Mouse (Mus musculus) embryo, embryonic 10 days (tissue): ENCODE measurements around the gene Atp6v0a1.
A peak's percentile ranks its signal among the peaks of the same experiment; 100 is the strongest.

ENCODE experiments used
- DNase-seq: peaks from one replicate; pipeline ENCODE4 v3.0.0-alpha.2; 2015; ENCODE audit warnings: low spot score

Gene Atp6v0a1

DNA sequence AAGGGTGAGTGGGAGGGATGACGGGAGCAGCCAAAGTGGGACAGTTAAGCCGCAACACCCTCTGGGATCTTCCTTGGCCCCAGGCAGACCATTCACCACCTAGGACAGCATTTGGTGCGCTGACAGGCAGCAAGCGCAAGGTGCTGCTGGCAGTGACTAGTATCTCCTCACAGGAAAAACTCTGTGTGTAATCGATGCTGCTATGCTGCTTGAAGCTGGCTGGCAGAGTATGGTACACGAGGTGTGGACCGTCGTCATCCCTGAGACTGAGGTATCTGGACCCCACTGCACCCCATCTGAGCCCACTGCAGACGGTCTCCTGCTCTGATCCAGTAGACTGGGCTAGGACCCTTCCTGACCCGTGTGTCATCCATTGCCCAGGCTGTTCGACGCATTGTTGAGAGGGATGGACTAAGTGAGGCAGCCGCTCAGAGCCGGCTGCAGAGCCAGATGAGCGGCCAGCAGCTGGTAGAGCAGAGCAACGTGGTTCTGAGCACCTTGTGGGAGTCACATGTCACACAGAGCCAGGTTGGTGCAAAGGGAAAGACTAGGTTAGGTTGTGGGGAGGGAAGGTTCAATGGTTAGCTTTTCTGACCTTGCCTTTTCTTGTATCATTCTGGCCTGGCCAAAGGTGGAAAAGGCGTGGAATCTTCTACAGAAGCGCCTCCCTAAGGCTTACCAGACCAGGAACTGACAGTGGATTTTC, 76.5 kb downstream of the Atp6v0a1 start:
- DNase-seq: no peak

DNA sequence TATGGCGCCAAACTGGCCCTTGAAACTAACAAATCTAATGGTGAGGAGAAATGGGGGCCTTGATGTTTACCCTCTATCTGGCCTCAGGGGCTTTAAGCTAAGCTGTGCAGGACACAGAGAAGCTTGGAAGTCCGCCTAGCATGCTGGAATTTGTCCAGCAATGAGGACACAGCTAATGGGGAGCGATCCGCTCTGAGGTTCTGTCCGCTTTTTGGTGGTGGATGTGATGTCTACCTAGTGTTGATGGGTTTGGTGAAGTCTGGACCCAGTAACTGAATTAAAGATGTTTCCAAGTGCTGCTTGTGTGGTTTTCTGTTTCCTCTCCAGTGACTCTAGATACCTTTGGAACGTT, 77.0 kb downstream of the Atp6v0a1 start:
- DNase-seq: no peak

DNA sequence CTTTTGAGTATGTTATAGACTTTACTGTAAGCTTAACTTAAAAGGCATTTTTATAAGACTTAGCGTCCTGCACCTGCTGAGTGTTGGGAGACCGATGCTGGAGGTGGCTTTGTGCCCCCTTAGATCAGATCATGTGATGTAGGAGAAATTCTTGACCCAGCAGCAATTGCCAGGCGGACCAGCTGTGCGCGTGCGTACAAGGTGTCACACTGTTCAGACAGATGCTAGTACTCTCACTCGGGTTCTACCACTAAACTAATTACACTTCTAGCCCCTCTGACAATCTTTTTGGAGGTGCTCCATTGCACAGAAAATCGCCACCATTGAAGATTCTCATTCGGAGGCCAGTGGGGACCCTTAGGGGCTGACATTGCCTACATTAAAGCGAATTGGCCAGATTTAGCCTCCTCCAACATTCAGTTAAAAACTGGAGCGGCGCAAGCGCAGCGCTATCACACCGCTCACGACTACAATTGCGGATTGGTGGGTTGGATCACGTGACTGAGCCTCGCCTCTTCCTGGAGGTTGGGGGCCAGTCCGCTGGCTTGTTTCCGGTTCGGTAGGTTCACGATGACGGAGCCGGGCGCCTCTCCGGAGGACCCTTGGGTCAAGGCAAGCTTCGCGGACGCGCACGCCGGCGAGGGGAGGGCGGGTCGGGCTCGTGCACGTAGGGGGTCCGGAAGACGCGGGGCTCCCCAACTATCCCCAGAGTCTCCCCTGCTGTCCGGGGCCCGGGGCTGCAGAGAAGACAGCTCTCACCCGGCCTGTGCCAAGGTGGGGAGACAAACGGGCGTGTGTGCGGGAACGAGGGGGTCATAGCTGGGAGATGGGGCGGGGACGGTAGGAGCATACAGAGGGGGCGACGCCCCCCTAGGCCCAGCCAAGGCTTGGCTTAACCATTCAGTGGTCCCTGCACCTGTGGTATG, 77.8 kb downstream of the Atp6v0a1 start, which contains the start of gene Mlx:
TSS of gene Mlx (plus strand) at position 522 of the 926 bp plus-strand sequence.
- peak; percentile 97 for DNase-seq

DNA sequence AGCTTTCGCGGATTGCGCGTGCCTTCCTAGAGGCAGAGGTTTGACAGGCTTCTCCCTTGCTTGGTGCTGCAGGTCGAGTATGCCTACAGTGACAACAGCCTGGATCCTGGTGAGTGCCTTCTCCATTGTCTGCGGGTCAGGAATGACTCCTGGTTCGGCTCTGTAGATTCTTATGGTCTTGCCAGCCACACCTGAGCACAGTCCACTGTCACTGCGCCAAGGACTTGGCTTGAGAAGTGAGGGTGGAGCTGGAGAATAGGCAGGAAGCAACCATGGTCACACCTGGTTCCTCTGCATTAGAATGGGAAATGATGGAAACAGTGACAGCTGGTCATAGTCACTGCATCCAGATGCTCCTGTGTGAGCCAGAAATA, 78.4 kb downstream of the Atp6v0a1 start:
- DNase-seq: no peak

DNA sequence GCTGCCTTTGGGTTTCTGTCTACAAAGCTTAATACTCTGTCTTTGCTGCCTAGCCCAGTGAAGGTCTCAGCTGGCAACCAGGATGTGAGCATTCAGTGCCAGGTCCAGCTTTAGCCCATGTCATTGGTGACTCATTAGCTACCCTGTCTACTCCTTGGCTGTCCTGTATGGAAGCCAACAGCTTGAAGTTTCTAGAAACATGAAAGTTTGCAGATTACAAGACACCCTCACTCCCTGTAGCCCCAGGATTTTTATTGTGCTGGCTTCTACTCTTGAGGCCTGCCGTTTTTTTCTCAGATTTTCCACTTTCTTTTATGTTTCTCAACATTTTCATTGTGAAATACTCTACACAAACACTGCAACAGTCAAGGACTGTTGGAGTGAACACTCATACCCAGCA, 80.7 kb downstream of the Atp6v0a1 start:
- no peak for DNase-seq

DNA sequence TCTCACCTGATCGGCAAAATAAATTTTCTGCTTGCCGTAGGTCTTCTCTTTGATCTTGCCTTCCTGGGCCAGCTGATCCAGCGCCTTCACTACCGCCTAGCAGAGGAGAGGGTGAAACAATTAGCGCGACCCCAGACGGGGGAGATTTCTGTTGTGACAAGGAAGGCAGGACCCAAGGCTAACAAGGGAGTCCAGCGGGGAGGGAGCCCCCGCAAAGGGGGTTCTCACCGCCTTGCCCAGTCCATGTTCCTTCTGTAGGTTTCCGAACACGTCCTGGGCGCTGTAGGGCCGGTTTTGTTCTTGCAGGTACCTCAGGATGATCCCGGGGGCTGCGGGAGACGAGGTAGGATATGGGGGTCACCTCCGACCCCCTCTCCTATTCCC, 85.7 kb downstream of the Atp6v0a1 start:
- DNase-seq: peak; percentile 28

DNA sequence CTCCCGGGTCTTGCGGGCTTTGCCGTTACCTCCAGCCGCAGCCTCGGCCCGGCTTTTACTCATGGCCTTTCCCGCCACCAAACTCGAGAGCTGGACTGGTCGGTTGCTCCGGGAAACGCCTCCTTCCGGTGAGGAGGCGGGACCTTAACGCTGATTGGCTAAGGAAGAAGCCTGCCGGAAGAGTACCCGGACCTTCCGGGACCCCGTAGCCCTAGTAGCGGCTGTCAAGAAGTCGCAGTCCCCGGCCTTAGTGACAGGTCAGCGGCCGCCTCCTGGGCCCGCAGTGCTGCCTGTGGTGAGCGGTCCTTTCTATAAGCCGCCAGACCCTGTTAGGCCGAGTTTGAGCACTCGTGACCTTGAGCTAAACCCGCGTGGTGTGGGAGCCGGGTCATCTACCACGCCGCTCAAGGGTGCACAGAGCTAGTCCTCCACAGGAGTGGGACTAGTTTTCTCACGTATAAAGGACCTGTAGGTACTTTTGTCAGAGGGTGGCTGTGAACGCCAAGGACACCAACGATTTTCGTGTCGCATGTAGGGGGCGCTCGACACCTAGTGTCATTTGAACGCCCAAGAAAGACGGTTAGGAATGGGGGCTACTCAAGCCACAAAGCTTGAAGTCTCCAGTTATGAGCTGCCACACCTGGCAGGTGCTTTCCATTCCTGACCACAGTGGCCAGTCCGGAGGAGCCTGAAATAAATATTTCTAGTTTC, 86.2 kb downstream of the Atp6v0a1 start, which contains the start of gene Psmc3ip:
TSS of gene Psmc3ip (minus strand) at position 123 of the 711 bp plus-strand sequence.
- peak; percentile 98 for DNase-seq

DNA sequence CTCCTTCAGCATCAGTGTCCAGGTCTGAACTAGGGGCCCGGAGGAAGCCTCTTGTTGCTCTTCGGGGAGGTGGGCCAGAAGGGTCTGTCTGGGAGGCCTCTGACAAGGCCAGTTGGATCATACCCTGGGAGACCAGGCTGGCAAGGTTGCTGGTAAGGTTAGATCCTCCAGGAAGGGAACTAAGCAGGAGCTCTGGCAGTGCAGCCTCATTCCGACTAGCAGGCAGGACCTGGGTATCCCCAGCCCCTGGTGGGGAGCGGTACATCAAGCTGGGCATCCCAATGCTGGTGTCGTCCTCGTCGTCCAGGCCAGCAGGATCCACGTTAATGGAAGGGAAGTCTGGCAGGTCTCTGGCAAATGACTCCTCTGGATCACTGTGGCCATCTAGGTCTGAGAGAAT, 89.0 kb downstream of the Atp6v0a1 start:
- DNase-seq: no peak

DNA sequence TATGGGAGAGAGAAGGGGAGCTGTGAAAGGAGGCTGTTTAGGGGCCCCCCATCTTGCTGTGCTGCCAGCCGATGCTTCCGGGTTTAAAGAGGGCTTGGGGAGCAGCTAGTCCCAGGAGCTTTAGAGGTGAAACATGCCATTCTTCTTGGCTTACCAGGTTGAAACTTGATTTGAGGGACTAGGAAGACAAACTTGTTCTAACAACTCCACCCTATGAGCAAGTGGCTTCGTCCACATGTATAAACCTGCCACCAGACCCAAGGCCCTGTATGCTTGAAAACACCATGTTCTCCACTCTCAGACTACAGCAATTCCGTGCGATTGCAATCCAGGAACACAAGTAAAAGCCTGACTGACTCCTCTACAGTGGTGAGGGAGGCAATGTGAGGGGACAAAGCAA, 93.8 kb downstream of the Atp6v0a1 start:
- no peak for DNase-seq

DNA sequence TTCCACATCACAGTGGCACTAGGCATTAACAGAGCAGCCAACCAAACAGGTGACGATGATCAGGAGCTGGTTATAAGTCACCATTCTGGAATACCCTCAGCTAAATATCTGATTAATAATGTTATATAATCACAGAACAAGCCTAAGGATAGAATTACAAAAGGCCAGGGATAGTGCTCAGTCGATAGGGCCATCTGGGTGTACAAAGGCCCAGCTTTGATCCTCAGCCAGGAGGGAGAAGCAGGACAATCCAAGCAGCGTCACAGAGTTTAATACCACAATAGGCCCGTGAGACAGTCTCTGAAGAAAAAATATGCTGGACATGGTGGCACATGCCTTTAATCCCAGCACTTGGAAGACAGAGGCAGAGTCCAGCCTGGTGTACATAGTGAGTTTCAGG, 100.1 kb downstream of the Atp6v0a1 start:
- DNase-seq: no peak

DNA sequence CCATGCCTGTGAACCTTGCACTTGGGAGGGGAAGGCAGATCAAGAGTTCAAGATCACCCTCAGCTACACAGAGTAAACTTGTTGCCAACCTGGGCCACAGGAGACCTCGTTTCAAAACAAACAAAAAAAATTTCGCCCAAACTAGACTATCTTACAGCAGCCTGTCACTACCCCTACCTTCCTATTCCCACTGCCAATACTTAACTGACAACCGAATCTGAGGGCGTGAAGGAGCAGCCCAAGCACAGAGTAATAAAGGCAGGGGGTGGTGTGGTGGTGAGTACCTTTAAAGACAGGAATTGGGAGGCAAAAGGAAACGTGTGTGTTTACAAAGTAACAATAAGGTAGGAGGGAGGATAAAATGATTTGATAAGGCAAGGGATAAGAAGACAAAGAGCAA, 101.5 kb downstream of the Atp6v0a1 start:
- no peak for DNase-seq

DNA sequence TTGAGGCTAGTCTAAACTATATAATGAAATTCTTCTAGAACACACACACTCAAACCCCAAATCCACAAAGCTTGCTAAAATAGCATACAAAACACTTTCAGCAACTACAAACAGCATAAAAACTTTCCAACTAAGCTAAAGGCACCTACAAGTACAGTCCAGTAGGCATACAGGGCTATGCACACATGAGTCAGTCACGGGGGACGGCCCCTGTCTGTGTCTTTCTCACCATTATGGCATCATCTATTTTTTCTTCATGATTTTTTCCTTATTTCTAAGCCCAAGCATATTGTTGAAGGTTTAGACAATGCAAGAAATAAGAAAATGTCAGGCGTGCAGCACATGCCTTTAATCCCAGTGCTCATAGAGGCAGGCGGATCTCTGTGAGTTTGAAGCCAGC, 101.9 kb downstream of the Atp6v0a1 start:
- no peak for DNase-seq

DNA sequence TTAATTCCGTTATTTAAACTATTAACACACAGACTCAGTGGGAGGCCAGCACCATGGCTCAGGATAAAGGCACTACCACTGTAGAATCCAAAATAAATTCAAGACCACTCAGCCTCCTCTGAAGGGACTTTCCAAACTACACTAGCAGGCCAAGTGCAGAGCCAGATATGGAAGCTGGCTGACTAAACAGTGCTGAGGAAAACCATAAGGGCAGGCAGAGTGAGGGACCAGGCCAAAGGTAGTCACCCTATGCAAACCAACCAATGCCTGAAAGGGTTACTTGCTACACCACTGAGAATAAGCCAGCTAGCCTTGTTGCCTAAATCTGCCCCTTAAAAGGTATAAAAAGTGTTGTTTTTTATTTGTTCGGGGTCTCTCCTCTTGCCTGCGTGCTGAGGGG, 102.9 kb downstream of the Atp6v0a1 start:
- DNase-seq: no peak
